ENCODE assay signal across 12 mouse cellular contexts in the genomic region with DNA sequence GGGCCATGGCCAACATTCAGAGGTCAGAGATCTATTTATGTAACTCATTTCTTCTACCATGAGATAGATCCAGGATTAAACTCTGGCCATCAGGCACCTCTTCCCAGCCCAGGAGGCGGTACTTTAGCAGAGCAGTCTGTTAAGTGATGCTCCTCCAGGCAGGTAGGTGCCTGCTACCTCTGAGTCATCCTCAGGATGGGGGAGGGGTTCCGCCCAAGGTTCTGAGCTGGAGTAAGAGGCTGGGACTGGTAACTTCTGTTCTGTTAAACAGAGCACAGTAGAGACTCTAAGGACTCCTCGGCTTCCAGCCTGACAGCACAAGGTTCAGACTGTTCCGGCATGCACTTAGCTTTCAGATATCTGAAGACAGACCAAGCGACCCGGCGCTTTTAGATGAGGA. TPM values are rescaled to one million over a fixed set of nuclear protein-coding genes. Genes with fewer than 3 reads are reported as not detected.
"Had no signal": no experiment of that assay in that cellular context is flagged by ENCODE, and none has a peak within 500 bp of the region (broad histone marks: within the 10 kb centered on the region; RNA-seq: fewer than 3 reads in every experiment).

No protein-coding gene starts in this region.

- H3K4me1 ChIP-seq: midbrain, embryonic 12.5 days; stomach, embryonic 15.5 days had no signal

- H3K9ac ChIP-seq: limb, embryonic 13.5 days; liver, embryonic 14.5 days; midbrain, embryonic 12.5 days; stomach, embryonic 15.5 days had no signal

- H3K36me3 ChIP-seq: limb, embryonic 13.5 days; midbrain, embryonic 12.5 days; stomach, embryonic 15.5 days had no signal

- H3K9me3 ChIP-seq: limb, embryonic 13.5 days; midbrain, embryonic 12.5 days; stomach, embryonic 15.5 days had no signal

- H3K27ac ChIP-seq: limb, embryonic 13.5 days; liver, embryonic 14.5 days; midbrain, embryonic 12.5 days; stomach, embryonic 15.5 days had no signal

- H3K27me3 ChIP-seq: limb, embryonic 13.5 days; stomach, embryonic 15.5 days had no signal

- DNase-seq: kidney, postnatal 14 days; lung, adult 18-20 months; thymus, adult 18-20 months; thymus, postnatal 14 days had no signal

- H3K4me3 ChIP-seq: limb, embryonic 13.5 days; midbrain, embryonic 12.5 days; stomach, embryonic 15.5 days had no signal

- H3K4me2 ChIP-seq: limb, embryonic 13.5 days; midbrain, embryonic 12.5 days; stomach, embryonic 15.5 days had no signal

RNA-seq across cellular contexts. Expression of gene Sall4, which starts 31.2 kb away (rescaled TPM):
- total RNA-seq: liver, adult 2 months; megakaryocyte-erythroid progenitor cell, adult 5-6 weeks had no signal
- polyA plus RNA-seq: liver, adult 2 months; lung, embryonic 16.5 days; spleen, adult 2 months had no signal

RNA-seq across cellular contexts. Expression of gene Atp9a, which starts 56.7 kb away (rescaled TPM):
- total RNA-seq: megakaryocyte-erythroid progenitor cell, adult 5-6 weeks had no signal
